Mouse (Mus musculus): ENCODE data around the gene Sst. TPM values are rescaled to one million over a fixed set of nuclear protein-coding genes. Genes with fewer than 3 reads are reported as not detected.
A peak's percentile ranks its signal among the peaks of the same experiment; 100 is the strongest.
"Not testable (repeated sequence)": the region's sequence is repeated elsewhere in the genome, so short reads cannot be mapped to it uniquely, and the experiment has no call there.

The Sst gene
- polyA plus RNA-seq, 1 experiment from 2014 or later: 0.33 TPM

- DNase-seq (ENCODE audit: low spot score): no peak
These were observed 22.6 kb upstream of the Sst start for GRCm38 (mm10) chr16:23913401-23913800.

GRCm38 (mm10) chr16:23912741-23913140 lies 22.0 kb upstream of the Sst start:
- DNase-seq (ENCODE audit: low spot score) (no peak), ATAC-seq (replicated peaks; ENCODE audit: low FRiP score) (no peak)
- Histone ChIP-seq H3K27ac (ENCODE audit: low read depth, low read length) (no peak overlapping the region), H3K9me3 (ENCODE audit: control insufficient read depth, low read length) (no peaks in the 10 kb centered on the region), H3K4me3 (ENCODE audit: low read depth, low read length) (no peak overlapping the region), H3K9ac (ENCODE audit: low read depth, low read length) (no peak overlapping the region), H3K4me1 (replicated peaks; ENCODE audit: control insufficient read depth, insufficient read depth, low read length) (no peaks in the 10 kb centered on the region), H3K36me3 (ENCODE audit: control insufficient read depth, insufficient read depth, low read length) (no peaks in the 10 kb centered on the region), H3K27me3 (replicated peaks; ENCODE audit: control insufficient read depth, insufficient read depth, low read length) (no peaks in the 10 kb centered on the region), H3K4me2 (no peak overlapping the region)
- whole genome bisulfite sequencing: 78% methylated on average over 13 of the region's 13 CpGs

More at GRCm38 (mm10) chr16:23913401-23913800, 22.6 kb upstream of the Sst start:
- Histone ChIP-seq H3K4me2 (no peak overlapping the region), H3K4me3 (ENCODE audit: low read depth, low read length) (no peak overlapping the region), H3K4me1 (replicated peaks; ENCODE audit: control insufficient read depth, insufficient read depth, low read length) (no peaks in the 10 kb centered on the region), H3K27ac (ENCODE audit: low read depth, low read length) (no peak overlapping the region), H3K27me3 (replicated peaks; ENCODE audit: control insufficient read depth, insufficient read depth, low read length) (no peaks in the 10 kb centered on the region), H3K9me3 (ENCODE audit: control insufficient read depth, low read length) (no peaks in the 10 kb centered on the region), H3K9ac (ENCODE audit: low read depth, low read length) (no peak overlapping the region), H3K36me3 (ENCODE audit: control insufficient read depth, insufficient read depth, low read length) (no peaks in the 10 kb centered on the region)
- WGBS: 36% methylated on average over 3 of the region's 3 CpGs
- ATAC-seq (replicated peaks; ENCODE audit: low FRiP score): no peak

- not testable (repeated sequence) for H3K27me3 ChIP-seq (replicated peaks; ENCODE audit: control insufficient read depth, insufficient read depth, low read length); H3K9ac ChIP-seq (ENCODE audit: low read depth, low read length); H3K27ac ChIP-seq (ENCODE audit: low read depth, low read length); H3K4me2 ChIP-seq; H3K36me3 ChIP-seq (ENCODE audit: control insufficient read depth, insufficient read depth, low read length); ATAC-seq (replicated peaks; ENCODE audit: low FRiP score); DNase-seq (ENCODE audit: low spot score); H3K4me3 ChIP-seq (ENCODE audit: low read depth, low read length); H3K9me3 ChIP-seq (ENCODE audit: control insufficient read depth, low read length); H3K4me1 ChIP-seq (replicated peaks; ENCODE audit: control insufficient read depth, insufficient read depth, low read length)
- 82% methylated on average over 3 of the region's 3 CpGs for WGBS
These were observed 18.2 kb upstream of the Sst start for GRCm38 (mm10) chr16:23909015-23909354.

GRCm38 (mm10) chr16:23908076-23909014 lies 17.6 kb upstream of the Sst start:
- H3K4me1 ChIP-seq (replicated peaks; ENCODE audit: control insufficient read depth, insufficient read depth, low read length); H3K9ac ChIP-seq (ENCODE audit: low read depth, low read length); ATAC-seq (replicated peaks; ENCODE audit: low FRiP score); H3K4me3 ChIP-seq (ENCODE audit: low read depth, low read length); H3K4me2 ChIP-seq; H3K27me3 ChIP-seq (replicated peaks; ENCODE audit: control insufficient read depth, insufficient read depth, low read length); H3K9me3 ChIP-seq (ENCODE audit: control insufficient read depth, low read length); H3K36me3 ChIP-seq (ENCODE audit: control insufficient read depth, insufficient read depth, low read length); H3K27ac ChIP-seq (ENCODE audit: low read depth, low read length); DNase-seq (ENCODE audit: low spot score): not testable (repeated sequence)
- 79% methylated on average over 9 of the region's 9 CpGs for WGBS

GRCm38 (mm10) chr16:23906586-23906985 lies 15.8 kb upstream of the Sst start:
- not testable (repeated sequence) for H3K4me1 ChIP-seq (replicated peaks; ENCODE audit: control insufficient read depth, insufficient read depth, low read length); H3K36me3 ChIP-seq (ENCODE audit: control insufficient read depth, insufficient read depth, low read length); H3K4me2 ChIP-seq; H3K27me3 ChIP-seq (replicated peaks; ENCODE audit: control insufficient read depth, insufficient read depth, low read length); H3K9me3 ChIP-seq (ENCODE audit: control insufficient read depth, low read length); H3K9ac ChIP-seq (ENCODE audit: low read depth, low read length); ATAC-seq (replicated peaks; ENCODE audit: low FRiP score); H3K27ac ChIP-seq (ENCODE audit: low read depth, low read length); H3K4me3 ChIP-seq (ENCODE audit: low read depth, low read length); DNase-seq (ENCODE audit: low spot score)
- WGBS: 78% methylated on average over 3 of the region's 3 CpGs

GRCm38 (mm10) chr16:23901411-23901810 lies 10.7 kb upstream of the Sst start:
- Histone ChIP-seq H3K36me3 (ENCODE audit: control insufficient read depth, insufficient read depth, low read length) (no peaks in the 10 kb centered on the region), H3K4me1 (replicated peaks; ENCODE audit: control insufficient read depth, insufficient read depth, low read length) (no peaks in the 10 kb centered on the region), H3K9ac (ENCODE audit: low read depth, low read length) (no peak overlapping the region), H3K4me2 (no peak overlapping the region), H3K4me3 (ENCODE audit: low read depth, low read length) (no peak overlapping the region), H3K27ac (ENCODE audit: low read depth, low read length) (no peak overlapping the region), H3K27me3 (replicated peaks; ENCODE audit: control insufficient read depth, insufficient read depth, low read length) (no peaks in the 10 kb centered on the region), H3K9me3 (ENCODE audit: control insufficient read depth, low read length) (no peaks in the 10 kb centered on the region)
- ATAC-seq (replicated peaks; ENCODE audit: low FRiP score): no peak
- DNase-seq (ENCODE audit: low spot score): no peak
- 85% methylated on average over 7 of the region's 7 CpGs for WGBS

GRCm38 (mm10) chr16:23900061-23900460 lies 9.3 kb upstream of the Sst start:
- Histone ChIP-seq H3K4me2 (no peak overlapping the region), H3K36me3 (ENCODE audit: control insufficient read depth, insufficient read depth, low read length) (no peaks in the 10 kb centered on the region), H3K4me3 (ENCODE audit: low read depth, low read length) (no peak overlapping the region), H3K4me1 (replicated peaks; ENCODE audit: control insufficient read depth, insufficient read depth, low read length) (no peaks in the 10 kb centered on the region), H3K9ac (ENCODE audit: low read depth, low read length) (no peak overlapping the region), H3K27me3 (replicated peaks; ENCODE audit: control insufficient read depth, insufficient read depth, low read length) (no peaks in the 10 kb centered on the region), H3K27ac (ENCODE audit: low read depth, low read length) (no peak overlapping the region), H3K9me3 (ENCODE audit: control insufficient read depth, low read length) (no peaks in the 10 kb centered on the region)
- ATAC-seq (replicated peaks; ENCODE audit: low FRiP score) (no peak), DNase-seq (ENCODE audit: low spot score) (no peak)
- 69% methylated on average over 4 of the region's 4 CpGs for WGBS

GRCm38 (mm10) chr16:23898840-23899239 lies 8.1 kb upstream of the Sst start:
- H3K36me3 ChIP-seq (ENCODE audit: control insufficient read depth, insufficient read depth, low read length): no peaks in the 10 kb centered on the region
- 14% methylated on average over 12 of the region's 12 CpGs for WGBS
- no peak overlapping the region for H3K27ac ChIP-seq (ENCODE audit: low read depth, low read length)
- no peak overlapping the region for H3K9ac ChIP-seq (ENCODE audit: low read depth, low read length)
- DNase-seq (ENCODE audit: low spot score): peak; percentile 60
- no peaks in the 10 kb centered on the region for H3K4me1 ChIP-seq (replicated peaks; ENCODE audit: control insufficient read depth, insufficient read depth, low read length)
- peak overlapping the region; percentile 46 for H3K4me2 ChIP-seq
- H3K4me3 ChIP-seq (ENCODE audit: low read depth, low read length): no peak overlapping the region
- H3K27me3 ChIP-seq (replicated peaks; ENCODE audit: control insufficient read depth, insufficient read depth, low read length): no peaks in the 10 kb centered on the region
- no peaks in the 10 kb centered on the region for H3K9me3 ChIP-seq (ENCODE audit: control insufficient read depth, low read length)
- ATAC-seq (replicated peaks; ENCODE audit: low FRiP score): no peak; the same call in 1 of the 2 replicates

- no peaks in the 10 kb centered on the region for H3K9me3 ChIP-seq (ENCODE audit: control insufficient read depth, low read length)
- H3K4me2 ChIP-seq: peak overlapping the region; percentile 46
- no peak for ATAC-seq (replicated peaks; ENCODE audit: low FRiP score)
- H3K36me3 ChIP-seq (ENCODE audit: control insufficient read depth, insufficient read depth, low read length): no peaks in the 10 kb centered on the region
- DNase-seq (ENCODE audit: low spot score): peak; percentile 48
- WGBS: 13% methylated on average over 15 of the region's 15 CpGs
- no peak overlapping the region for H3K27ac ChIP-seq (ENCODE audit: low read depth, low read length)
- no peak overlapping the region for H3K4me3 ChIP-seq (ENCODE audit: low read depth, low read length)
- H3K27me3 ChIP-seq (replicated peaks; ENCODE audit: control insufficient read depth, insufficient read depth, low read length): no peaks in the 10 kb centered on the region
- no peak overlapping the region for H3K9ac ChIP-seq (ENCODE audit: low read depth, low read length)
- H3K4me1 ChIP-seq (replicated peaks; ENCODE audit: control insufficient read depth, insufficient read depth, low read length): no peaks in the 10 kb centered on the region
These were observed 7.3 kb upstream of the Sst start for GRCm38 (mm10) chr16:23897984-23898586.

Data from liver, embryonic 11.5 days (tissue).